Mouse (Mus musculus): ENCODE results near the gene Fbxo6.

DNA sequence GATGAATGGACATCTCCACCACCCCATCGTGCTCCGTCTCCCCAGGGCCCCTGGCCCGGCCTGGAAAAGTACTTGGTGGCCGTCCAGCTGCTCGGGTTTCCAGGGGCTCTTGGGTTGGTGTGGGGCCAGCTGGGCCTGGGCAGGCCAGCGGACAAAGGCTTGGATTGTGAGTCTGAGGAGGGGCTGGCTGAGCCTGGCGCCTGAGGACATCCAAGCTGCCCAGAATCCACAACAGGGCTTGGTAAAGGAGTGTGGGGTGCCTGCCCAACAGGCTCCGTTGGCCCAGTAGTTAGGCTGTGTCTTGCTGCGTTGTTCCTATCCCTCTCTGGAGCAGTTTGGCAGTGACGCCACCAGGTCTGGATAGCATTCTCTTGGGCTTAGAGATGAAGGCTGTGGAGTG is 14.5 kb upstream of the Fbxo6 start:
- TF ChIP-seq CTCF (IDR thresholded peaks at IDR 0.05; ENCODE audit: low read depth) = no peak
- no peak for TF ChIP-seq EP300 (IDR thresholded peaks at IDR 0.05; ENCODE audit: low read depth)
